Mouse (Mus musculus) lung, adult 2 months (tissue): ENCODE results near the gene Gna15.
A peak's percentile ranks its signal among the peaks of the same experiment; 100 is the strongest.

Source experiments
- CTCF ChIP-seq: fragments of 200-500 bp; IDR thresholded peaks from 2 replicates; pipeline ENCODE4 v1.5.1; 2011; ENCODE audit warnings: mild to moderate bottlenecking, low read length, control low read depth; ENCODE audit not compliant: insufficient read depth
- POLR2A ChIP-seq: fragments of 200-500 bp; IDR thresholded peaks from 2 replicates; pipeline ENCODE4 v1.6.1; 2011; ENCODE audit warnings: low read depth, mild to moderate bottlenecking, control low read depth, low read length, borderline replicate concordance; ENCODE audit errors: extremely low read depth

GRCm38 (mm10) chr10:81564734-81565133 is 40.7 kb upstream of the Gna15 start:
- peak; percentile 64 for TF ChIP-seq CTCF
- TF ChIP-seq POLR2A: no peak
